Mouse (Mus musculus): ENCODE results near the gene Shroom3. TPM values are rescaled to one million over a fixed set of nuclear protein-coding genes. Genes with fewer than 3 reads are reported as not detected.

Gene Shroom3
- total RNA-seq, 2 experiments from 2014 or later: not detected

DNA sequence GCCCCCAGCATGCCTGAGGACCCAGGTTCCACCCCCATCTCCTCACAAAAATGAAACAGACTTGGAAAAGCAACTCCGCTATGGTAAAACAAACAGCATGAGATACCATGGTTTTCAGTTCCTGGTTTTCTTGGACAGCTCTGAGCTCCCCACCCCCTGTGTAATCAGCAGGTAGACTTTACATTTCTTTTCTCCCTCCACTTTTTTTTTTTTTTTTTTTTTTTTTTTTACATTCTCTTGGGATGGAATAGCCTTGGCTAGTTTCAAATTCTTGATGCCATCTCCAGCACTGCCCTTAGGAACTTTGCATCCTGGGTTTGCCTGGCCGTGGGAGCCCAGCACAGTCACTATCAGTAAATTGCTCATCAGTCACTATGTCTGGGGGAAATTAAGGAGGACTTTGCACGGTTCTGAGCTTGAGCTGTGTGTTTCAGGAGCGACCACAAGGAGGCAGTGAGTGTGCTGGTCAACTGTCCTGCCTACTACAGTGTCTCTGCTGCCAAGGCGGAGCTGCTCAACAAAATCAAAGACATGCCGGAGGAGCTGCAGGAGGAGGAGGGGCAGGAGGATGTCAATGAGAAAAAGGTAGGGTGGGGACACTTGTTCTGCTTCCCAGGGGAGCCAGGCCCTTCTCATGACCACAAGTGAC is 271.7 kb downstream of the Shroom3 start:
- no peak for ATAC-seq (ENCODE audit: poor library complexity, severe bottlenecking)

GRCm38 (mm10) chr5:92959287-92959686 is 276.1 kb downstream of the Shroom3 start:
- no peak for ATAC-seq (ENCODE audit: poor library complexity, severe bottlenecking)

DNA sequence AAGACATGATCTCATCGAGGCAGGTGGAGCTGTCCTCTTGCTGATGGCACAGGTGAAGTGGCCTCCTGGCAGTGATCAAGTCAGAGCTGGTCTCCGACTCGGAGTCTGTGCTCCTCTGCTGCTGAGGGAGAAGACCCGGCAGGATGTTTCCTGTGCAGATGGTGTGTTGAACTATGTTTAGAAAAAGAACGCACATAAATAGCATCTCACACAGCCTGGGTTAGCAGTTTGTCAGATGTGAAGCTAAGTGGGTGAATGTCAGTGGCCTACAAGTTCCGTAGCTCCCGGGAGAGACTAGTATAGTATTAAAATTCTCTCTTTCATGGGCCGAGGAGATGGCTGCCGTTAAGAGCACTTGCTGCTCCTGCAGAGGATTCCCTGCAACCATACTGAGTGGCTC is 276.5 kb downstream of the Shroom3 start:
- ATAC-seq (ENCODE audit: poor library complexity, severe bottlenecking): no peak

- ATAC-seq (ENCODE audit: poor library complexity, severe bottlenecking): no peak
Measured at GRCm38 (mm10) chr5:92961353-92961752, 278.1 kb downstream of the Shroom3 start.

DNA sequence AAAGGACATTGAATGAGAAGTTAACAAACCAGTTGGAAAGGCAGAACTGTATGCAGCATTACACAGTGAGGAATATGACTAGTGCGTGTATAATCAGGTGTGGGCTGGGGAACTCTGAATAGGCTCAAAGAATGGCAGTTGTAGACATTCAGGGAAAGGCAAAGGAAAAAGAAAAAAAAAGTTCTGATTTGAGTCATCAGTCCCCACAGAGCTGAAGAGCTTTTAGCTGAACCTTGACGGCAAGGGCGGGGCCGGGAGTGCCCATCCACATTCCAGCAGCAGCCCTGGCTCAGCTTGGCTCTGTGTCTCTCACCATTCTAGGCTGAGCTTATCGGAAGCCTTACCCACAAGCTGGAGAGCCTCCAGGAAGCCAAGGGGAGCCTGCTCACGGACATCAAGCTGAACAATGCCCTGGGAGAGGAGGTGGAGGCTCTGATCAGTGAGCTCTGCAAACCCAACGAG is 278.6 kb downstream of the Shroom3 start:
- ATAC-seq (ENCODE audit: poor library complexity, severe bottlenecking): no peak

- 0 out of 2 replicates have a peak, but pooled peaks have one; percentile 15 for ATAC-seq (ENCODE audit: poor library complexity, severe bottlenecking)
Measured at GRCm38 (mm10) chr5:92964691-92965090, 281.5 kb downstream of the Shroom3 start.

DNA sequence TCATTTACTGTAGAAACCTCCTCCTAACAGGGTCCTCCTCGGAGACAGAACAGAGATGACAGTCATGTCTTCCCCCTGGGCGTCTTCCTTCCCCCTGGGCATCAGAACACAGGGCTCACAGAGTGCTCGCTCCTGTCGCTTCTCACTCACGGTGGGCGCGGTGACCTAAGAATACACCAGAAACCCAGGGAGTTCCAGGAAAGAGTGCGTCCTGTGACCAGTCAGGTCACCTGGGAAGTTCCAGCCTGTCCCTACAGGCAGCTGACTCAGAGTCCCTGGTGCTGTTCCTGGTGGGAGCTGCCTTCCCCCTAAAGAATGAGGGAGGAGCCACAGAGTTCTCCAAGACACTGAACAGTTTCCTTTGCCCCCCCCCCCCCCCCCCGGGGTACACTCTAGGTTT is 283.9 kb downstream of the Shroom3 start:
- no peak for ATAC-seq (ENCODE audit: poor library complexity, severe bottlenecking)

DNA sequence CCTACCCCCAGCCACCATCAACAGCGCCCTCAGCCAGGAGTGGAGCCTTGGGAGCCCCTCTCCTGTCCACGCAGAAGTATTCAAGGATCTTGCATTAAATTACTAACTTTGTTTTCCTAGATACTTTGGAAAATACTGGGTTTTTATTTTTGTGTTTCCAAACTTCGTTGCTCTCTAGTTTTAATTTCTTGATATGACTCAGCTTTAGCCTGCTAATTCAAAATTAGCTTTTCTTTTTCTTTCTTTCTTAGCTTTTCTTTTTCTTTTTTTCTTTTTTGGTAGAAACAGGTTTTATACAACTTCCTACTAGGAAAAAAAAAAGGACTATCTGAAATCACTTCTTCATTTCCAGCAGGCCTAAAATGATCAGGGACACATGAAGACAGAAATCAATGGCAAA is 284.7 kb downstream of the Shroom3 start:
- ATAC-seq (ENCODE audit: poor library complexity, severe bottlenecking): no peak

DNA sequence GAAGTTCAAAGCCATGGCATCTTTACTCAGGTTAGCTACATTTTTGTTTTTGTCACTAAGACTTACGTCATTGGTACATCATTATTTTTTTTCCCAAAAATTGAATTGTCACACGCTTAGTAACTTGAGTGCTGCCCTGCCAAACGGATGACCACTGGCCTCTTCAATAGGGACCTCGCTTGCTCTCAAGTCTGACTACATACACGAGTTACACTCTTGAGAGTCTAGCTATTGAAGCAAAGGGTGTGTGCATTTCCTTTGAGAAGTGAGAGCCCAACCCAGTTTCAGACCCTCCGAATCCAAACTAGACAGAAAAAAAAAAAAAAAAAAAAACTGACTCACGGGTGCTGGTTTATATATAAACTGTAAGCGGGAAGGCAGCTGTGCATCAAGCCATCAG is 286.2 kb downstream of the Shroom3 start:
- no peak for ATAC-seq (ENCODE audit: poor library complexity, severe bottlenecking)

DNA sequence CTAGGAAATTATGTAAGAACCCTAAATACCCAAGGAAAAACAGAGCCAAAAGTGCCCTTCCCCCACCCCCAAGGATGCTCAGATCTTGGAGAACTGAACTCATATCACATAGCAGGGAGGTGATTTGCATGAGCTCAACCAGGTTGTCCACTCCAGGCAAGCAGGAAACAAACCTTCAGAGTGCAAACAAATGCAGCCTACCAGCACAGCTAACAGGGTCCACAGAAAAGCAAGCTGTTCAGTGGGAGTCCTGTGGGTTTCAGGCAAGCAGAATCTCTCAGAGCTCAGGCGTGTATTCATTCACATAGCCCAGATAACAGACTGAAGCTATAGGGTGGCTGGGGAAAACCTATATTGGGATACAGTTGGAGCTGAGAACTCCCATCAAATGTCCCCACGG is 286.7 kb downstream of the Shroom3 start:
- ATAC-seq (ENCODE audit: poor library complexity, severe bottlenecking): no peak

DNA sequence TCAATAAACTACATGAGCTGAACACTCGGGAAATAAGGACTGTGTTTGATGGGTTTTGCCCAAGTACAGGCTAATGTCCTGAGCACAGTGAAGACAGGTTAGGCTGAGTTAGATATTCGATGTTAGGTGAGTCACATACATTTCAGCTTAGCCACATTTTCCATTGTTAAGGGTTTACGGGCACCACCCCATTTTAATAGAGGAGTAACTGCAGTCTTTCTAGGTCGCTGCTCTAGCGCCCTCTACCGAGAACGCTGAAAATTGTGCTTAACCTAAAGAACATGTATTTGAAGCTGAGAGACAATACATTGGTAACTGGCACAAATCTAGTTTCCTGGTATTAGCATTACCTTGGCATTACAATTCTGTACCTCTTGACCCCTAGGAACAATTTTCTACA is 287.2 kb downstream of the Shroom3 start:
- no peak for ATAC-seq (ENCODE audit: poor library complexity, severe bottlenecking)

DNA sequence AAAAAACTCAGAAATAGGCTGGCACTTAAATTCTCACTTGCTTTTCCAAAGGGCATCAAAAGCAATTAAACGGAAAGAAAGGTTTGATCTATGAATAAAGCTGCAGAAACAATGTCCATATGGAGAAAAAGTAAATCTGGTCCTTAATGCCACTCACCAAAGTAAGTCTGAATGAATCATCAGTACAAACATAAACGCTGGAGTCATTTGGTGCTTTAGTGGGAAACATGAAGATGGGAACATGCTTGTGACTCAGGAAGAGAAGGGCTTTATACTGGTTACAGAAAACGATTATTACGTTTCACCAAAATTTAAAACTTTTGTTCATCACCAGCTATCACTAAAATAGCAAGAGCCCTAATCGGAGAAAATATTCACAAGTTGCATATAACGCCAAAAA is 297.2 kb downstream of the Shroom3 start:
- ATAC-seq (ENCODE audit: poor library complexity, severe bottlenecking): no peak

DNA sequence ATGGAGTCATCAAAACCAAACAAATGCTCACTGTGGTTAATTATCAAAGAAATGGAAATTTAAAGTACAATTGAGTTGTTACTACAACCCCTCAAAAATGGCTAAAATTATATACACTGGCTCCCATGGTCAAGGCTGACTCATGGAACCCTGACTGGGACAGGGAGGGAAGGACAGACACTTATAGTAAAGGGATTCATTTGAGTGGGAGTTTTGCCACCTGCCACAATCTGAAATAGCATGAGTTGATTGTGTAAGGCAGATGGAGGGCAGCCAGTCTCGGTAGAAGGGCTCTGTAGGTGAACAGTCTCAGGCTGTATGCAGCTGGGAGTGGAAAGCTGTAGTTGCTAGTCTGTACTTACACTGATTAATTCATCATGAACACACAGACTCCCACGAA is 297.6 kb downstream of the Shroom3 start:
- no peak for ATAC-seq (ENCODE audit: poor library complexity, severe bottlenecking)

GRCm38 (mm10) chr5:92982673-92983072 is 299.4 kb downstream of the Shroom3 start:
- no peak for ATAC-seq (ENCODE audit: poor library complexity, severe bottlenecking)

GRCm38 (mm10) chr5:92983942-92984341 is 300.7 kb downstream of the Shroom3 start:
- ATAC-seq (ENCODE audit: poor library complexity, severe bottlenecking): no peak

- ATAC-seq (ENCODE audit: poor library complexity, severe bottlenecking): no peak
Measured at GRCm38 (mm10) chr5:92984692-92985091, 301.5 kb downstream of the Shroom3 start.

DNA sequence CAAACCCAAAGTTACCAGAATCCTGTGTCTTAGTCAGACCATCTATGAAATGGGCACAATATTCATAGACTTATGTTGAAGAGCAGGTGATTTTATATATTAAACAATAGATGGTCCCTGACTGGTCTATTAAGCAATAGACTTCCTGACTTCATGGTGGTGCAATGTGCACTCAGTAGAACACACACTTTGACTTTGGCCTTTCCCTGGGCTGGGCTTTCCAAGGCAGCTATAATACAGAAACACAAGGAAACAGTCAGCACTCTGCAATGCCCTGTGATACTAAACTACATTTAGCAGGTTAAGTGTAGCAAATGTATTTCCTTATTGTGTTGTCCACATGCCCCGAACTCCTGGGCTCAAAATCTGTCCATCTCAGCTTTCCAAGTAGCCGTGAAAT is 302.2 kb downstream of the Shroom3 start:
- ATAC-seq (ENCODE audit: poor library complexity, severe bottlenecking): no peak

GRCm38 (mm10) chr5:92986651-92987610 is 303.7 kb downstream of the Shroom3 start:
- no peak for ATAC-seq (ENCODE audit: poor library complexity, severe bottlenecking)

DNA sequence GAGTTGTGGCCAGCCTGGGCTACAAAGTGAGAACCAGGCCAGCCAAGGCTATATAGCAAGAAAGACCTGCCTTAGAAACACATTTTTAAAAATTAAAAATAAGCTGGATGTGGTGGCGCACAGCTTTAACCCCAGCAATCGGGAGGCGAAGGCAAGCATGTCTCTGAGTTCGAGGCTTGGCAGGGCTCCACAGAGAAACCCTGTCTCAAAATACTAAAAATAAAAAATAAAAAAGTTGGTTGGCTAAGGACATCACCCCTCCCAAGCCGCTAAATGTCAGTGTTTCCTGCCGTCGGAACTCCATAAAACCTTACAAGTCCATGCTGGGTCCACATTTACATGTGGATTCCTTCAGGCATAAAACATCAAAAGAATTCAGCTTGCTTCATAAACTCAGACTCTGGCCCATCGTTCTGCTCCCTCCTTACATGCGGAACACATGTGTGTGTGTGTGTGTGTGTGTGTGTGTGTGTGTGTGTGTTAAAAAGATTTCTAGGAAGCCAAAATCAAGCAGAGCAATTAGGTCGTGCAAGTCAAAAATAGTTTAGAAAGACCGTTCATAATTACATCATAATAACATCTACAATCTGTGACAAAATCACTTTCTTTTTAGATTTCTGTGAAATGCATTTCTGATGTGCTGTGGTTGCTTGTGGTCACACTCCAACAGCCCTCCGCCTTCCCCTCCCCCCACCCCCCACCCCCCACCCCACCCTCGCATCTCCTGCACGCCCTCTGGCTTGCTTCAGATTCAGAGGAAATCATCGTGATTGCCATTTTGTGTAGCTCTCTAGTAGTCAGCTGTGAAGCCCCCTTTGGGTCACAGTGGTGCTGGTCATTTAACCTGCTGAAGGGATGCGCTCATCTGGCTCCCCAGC is 304.9 kb downstream of the Shroom3 start:
- no peak for ATAC-seq (ENCODE audit: poor library complexity, severe bottlenecking)

GRCm38 (mm10) chr5:92988769-92989356 is 305.6 kb downstream of the Shroom3 start:
- ATAC-seq (ENCODE audit: poor library complexity, severe bottlenecking): no peak

DNA sequence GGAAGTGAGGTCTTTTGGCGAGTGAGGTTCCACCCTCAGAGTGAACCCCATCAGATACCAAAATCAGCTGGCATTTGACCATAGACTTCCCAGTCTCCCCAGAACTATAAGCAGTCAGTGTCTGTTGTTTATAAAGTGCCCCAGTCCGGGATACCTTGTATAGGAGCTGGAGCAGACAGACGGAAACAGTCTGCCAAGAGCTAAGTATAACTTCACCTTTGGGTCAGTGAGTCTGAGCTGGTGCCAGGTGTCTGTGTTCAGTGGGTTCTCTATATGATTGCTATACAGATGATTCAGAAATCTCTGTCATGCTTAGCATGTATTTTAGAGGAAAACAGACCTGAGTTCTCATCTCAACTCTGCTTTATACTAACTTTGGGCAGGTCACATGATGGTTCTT is 308.9 kb downstream of the Shroom3 start:
- ATAC-seq (ENCODE audit: poor library complexity, severe bottlenecking): no peak

Data from megakaryocyte, adult 5-6 weeks (primary cell).